Mouse (Mus musculus) testis, postnatal 14 days (tissue): Measurements from ENCODE around the gene Sec22b.

Experiments
- DNase-seq: peaks from one replicate; pipeline ENCODE4 v3.0.0; 2021; ENCODE audit warnings: low spot score

Sec22b gene

DNA sequence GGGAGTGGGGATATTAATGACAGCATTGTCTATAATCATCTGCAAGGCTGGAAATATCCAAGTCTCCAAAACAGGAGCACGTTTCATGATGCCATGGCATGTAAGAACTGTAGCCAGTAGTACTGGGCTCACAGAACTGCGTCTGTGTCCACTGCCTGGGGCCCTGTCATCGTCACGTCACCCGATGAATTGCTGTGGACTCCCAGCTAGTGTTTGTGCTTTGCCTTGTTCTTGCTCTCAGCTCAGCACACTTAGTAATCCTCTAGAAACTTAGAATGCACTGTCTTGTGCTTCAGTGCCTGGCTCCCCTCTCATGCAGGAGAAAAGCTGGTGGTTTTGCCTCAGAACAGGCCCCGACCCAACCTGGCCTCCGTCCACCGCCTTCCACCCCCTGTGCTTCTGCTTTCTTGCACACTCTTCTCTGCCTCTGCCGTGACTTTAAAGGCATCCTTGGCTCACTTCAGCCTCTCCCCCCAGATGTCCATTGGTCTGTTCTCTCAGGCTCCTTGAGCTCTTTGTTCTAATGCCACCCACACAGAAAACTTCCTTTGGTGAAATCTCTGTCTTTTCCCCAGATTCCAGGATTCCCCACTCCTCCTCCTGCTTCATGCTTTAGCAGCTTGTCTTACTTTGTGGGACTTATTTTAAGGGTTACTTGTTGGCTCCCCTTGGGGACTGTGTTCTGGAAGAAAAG lies 39.7 kb downstream of the Sec22b start:
- DNase-seq, result no peak

DNA sequence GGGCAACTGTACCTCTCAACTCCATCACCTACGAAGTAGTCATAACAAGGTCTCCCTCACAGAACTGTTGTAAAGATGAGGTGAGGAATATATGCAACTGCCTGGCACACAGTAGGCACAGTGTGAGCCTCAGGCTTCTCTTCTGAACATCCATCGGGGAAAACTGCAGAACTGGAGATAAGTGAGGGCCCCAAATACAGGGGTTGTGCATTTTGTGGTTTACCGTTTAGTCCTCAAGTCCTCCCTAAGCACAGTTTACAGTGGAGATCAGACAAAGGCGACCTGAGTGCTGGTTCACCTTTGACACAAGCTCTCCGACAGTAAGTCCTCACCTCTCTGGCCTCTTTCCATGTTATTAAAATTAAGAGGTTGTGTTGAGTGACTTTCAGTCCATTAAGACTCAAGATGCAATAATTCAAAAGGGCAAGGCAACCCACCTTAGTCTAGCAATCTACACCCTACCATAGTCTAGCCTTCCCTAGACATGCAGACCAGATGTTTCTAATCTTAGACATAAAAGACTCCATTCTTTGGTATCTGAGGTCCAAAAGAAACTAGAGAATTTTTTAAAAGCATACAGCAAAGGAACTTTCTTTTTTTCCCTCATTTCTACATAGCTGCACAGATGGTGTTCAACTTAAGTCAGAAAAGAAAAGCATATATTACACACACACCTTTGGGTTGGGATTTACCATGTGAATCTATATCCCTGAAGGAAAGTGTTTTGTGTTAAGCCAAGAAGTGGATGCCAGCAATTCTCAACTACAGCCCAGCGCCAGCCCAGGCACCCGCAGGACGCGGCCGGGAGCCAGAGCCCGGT lies 40.7 kb downstream of the Sec22b start:
- DNase-seq, result no peak

DNA sequence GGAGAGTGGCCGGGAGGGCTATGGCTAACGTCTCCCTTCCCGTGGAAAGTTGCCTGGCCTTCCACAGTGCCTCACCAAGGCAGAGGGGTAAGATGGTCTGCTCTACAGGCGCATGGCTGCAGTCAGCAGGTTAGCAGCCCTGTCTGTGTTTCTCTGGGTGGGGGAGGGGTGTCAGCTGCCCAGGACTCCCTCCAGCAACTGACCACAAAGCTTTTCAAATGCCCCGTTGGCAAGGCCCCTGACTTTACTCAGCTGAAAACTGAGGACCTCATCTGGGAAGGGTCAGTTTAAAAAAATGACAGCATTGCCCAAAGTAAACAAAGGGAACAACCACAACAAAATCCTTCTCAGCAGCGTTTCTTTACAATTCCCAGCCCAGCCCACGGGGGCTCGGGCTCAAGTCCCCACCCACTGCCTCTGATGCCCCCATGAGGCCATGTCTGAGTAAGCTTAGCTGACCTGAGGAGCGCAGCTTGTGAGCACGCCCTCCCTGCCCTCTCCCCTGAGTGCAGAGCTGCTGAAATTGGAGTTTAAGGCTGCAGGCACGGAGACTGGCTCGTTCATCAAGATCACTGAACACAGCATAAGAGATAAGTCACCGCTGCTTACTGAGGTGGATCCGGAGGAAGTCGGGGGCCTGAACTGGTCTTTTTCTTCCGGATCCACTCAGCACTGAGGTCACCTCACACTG lies 41.4 kb downstream of the Sec22b start:
- DNase-seq, result no peak

DNA sequence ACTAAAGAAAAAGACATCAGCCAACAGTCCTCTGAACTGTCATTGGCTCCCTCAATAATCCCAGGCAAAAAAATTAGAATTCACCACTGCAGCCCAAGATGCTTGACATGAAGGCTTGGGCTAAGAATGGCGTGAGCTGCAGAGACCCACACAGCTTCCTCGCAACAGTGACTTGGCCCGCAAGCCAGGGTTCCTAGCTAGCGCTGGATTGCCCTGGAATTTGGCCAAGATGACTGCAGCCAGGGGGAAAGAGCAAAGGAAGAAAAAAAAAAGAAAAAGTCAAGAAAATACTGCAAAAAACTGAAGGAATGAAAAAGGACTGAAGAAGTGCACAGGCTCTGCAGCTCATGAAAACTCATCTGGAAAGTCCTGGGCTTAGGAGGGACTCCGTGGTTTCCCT lies 43.5 kb downstream of the Sec22b start:
- DNase-seq, result no peak

GRCm38 (mm10) chr3:97946439-97946838 lies 45.4 kb downstream of the Sec22b start:
- no peak for DNase-seq

DNA sequence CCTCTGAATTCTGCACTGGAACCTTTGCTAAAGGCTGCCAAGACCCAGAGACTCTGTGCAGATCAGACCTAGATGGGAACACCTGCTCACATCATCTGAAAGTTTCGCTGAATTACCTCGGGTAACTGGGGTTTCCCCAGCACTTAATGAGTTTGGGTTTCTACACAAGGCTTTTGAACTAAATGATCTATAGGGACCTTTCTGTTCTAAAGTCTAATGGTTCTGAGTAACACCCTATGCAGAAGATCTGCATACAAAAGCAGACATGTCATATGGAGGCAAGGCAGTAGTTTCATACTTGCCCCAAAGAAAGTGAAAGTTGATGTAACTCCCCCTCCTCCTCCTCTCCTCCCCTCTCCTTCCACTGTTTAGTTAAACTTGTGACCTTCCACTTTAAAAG lies 47.5 kb downstream of the Sec22b start:
- no peak for DNase-seq

GRCm38 (mm10) chr3:97949946-97950345 lies 49.0 kb downstream of the Sec22b start:
- no peak for DNase-seq

DNA sequence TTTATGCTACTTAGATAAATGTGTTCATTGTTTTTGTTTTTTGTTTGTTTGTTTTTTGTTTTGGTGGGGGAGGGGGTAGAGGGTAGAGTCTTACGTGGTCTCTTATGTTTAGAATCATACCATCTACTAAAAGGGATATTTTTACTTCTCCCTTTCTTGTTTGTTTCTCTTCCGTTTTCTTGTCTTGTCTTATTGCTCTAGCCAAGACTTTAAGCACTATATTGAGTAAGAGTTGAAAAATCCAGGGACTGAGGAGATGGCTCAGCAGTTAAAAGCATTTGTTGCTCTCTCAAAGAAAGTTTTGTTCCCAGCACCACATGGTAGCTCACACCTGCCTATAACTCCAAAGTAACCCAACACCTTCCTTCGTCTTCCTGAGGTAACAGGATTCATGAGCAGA lies 50.1 kb downstream of the Sec22b start:
- no peak for DNase-seq

GRCm38 (mm10) chr3:97953196-97953595 lies 52.2 kb downstream of the Sec22b start:
- no peak for DNase-seq

DNA sequence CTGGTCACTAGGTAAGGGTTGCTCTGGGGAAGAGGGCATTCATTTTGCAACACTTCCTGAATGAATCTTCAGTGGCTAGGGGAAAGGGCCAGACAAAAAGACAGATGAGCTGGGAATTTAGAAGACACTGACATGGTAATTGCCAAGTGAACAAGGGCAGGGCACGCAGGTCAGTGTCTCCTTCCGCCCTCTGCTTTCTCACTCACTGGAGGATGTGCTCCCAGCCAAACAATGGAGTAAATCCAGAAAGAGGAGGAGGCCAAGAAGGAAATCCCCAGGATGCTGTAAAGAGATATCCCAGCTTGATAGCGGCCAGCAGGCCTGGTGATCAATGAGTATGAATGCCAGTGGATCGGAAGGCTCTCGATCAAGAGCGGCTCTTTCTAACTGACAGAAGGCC lies 55.3 kb downstream of the Sec22b start:
- no peak for DNase-seq

DNA sequence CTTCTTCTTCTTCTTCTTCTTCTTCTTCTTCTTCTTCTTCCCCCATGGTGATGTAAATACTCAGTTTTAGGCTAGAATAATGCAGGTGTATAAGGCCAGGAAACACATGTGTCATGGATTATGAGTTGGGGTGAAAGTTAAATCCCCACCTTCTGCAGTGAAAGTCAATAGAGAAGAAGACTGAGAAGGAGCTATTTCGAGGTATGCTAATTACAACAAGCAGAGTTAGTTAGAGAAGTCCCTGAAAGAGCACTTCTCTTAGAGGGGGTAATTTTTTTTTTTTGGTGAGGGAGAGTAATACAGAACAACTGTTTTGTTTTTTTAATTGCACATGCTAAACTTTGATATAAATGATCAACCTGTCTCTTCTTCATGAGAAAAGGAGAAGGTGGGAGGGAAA lies 55.9 kb downstream of the Sec22b start:
- no peak for DNase-seq

- no peak for DNase-seq
These were observed 60.0 kb downstream of the Sec22b start for GRCm38 (mm10) chr3:97960783-97961594.

DNA sequence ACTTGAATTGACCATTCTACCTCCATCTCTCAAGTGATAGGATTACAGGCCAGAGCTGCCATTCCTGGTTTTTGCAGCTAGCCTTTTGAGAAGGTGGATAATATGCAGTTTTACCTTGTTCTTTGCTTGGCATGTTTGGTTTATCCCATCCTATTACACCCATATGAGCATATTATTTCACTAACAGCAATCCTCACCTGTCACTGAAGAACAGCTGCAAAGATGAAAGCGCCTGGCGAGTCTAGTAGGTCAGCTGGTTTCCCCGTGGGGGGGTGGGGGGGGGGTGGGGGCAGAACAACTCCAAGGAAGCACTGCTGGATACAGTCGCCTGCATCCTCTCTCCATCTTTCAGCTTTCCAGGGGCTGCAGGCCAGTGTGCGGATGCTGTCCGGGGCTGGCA lies 61.0 kb downstream of the Sec22b start:
- no peak for DNase-seq

- DNase-seq, result no peak
These were observed 63.9 kb downstream of the Sec22b start for GRCm38 (mm10) chr3:97964878-97965353.

DNA sequence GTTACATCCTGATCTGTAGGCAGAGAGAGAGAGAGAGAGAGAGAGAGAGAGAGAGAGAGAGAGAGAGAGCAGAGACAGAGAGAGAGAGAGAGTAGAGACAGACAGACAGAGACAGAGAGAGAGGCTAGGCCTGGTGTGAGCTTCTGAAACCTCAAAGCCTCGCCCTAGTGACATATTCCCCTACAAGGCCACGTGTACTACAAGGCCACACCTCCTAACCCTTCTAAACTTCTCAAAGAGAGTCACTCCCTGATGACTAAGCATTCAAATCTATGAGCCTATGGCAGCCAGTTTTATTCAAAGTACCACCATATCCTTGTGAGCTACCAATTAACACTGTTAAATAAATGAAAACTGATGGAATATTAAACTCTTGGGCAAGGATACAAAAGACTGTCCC lies 66.6 kb downstream of the Sec22b start:
- no peak for DNase-seq

- no peak for DNase-seq
These were observed 67.2 kb downstream of the Sec22b start for GRCm38 (mm10) chr3:97968191-97968590.

DNA sequence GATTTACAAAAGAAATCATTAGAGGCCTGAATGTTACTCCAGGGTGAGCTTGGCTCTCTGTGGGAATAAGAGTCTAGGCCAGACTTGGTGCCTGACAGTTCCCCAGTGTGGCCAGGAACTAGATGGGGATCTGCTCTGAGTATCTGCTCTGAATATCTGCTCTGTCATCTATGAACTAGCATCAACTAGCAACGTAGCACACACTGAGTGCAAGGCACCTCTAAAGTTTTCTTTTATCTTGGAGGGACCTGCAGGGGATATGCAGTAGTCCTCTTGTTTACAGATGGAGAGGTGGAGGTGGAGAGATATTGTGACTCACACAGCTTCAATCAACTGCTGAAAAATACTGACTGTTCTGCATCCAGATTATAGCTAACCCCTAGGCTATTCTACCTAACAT lies 68.0 kb downstream of the Sec22b start:
- no peak for DNase-seq

- no peak for DNase-seq
These were observed 70.1 kb downstream of the Sec22b start for GRCm38 (mm10) chr3:97971117-97971516.

DNA sequence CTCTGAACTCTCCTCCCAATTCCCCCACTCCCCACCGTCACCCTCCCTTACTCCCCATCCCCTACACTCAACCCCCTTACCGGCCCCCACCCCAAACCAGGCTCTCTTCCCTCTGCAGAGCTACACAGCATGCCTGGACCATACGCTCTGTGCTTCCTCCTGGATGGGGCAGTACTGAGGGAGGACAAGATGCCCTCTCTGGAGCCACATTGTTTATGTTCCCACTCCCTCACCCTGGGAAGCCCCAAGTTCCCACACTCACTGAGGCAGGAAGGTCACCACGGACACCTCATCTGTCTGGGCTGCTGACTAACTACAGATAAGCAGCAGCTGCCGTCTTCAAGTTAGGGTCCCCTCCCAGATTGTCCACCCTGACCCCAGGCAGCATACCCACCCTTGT lies 71.2 kb downstream of the Sec22b start:
- no peak for DNase-seq

DNA sequence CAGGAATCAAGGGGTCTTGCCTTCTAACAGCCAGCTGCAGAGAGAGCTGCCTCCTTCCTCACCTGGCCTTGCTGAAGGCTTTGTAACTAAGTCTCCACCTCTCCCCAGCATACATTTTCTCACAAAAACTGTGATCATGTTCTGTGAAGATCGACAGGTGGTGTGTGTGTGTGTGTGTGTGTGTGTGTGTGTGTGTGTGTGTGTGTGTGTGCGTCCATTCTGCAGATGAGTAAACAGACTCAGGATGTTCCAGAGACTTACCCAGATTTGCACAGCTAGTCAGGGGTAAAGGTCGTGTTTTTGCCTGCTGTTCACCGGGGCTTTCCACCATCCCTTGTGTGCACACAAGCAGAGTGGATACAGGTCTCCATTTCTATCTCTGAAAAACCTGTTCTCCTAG lies 71.7 kb downstream of the Sec22b start:
- DNase-seq, result no peak
